In the genomic region with DNA sequence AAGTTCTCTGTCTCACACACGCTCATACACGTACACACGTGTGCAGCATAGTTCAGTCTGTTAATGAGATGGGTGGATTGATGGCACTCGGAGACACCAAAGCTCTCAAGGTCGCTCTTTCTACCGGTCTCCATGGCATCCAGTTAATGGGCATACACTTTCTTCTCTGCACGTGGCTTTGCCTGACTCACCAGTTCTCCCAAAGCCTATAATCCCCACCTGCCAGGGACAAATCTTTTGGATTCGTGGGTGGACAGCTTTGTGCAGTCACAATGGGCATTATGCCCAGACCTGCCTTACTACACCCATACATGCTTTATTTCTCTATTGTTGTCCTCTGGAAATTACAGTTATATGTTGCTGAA, we compare ENCODE assay signal across 8 mouse cellular contexts. TPM values are rescaled to one million over a fixed set of nuclear protein-coding genes. Genes with fewer than 3 reads are reported as not detected.
DNase-seq lines count a peak whose midpoint lies in the region; ATAC-seq and TF ChIP-seq lines count a peak whose summit lies in the region.

No protein-coding gene starts in this region.

- no peaks in the 10 kb centered on the region for H3K9me3 ChIP-seq in kidney, embryonic 16.5 days (ENCODE audit: low read length)
- H3K9me3 ChIP-seq in MEL (replicated peaks; ENCODE audit: insufficient read depth, low read length) = no peaks in the 10 kb centered on the region
- H3K9me3 ChIP-seq in hindbrain, postnatal 0 days (ENCODE audit: low read length) = no peaks in the 10 kb centered on the region
- H3K9me3 ChIP-seq in midbrain, embryonic 12.5 days = no peaks in the 10 kb centered on the region

- peak overlapping the region; percentile 58 for H3K9ac ChIP-seq in kidney, embryonic 16.5 days (replicated peaks; ENCODE audit: low read length)
- peak overlapping the region; percentile 59 for H3K9ac ChIP-seq in MEL (ENCODE audit: control insufficient read depth, low read depth, low read length, poor library complexity, severe bottlenecking)
- peak overlapping the region; percentile 89 for H3K9ac ChIP-seq in hindbrain, postnatal 0 days (replicated peaks; ENCODE audit: low read length)
- H3K9ac ChIP-seq in midbrain, embryonic 12.5 days (replicated peaks) = peak overlapping the region; percentile 42

- peaks cover 21% of the 10 kb centered on the region for H3K36me3 ChIP-seq in kidney, embryonic 16.5 days (ENCODE audit: insufficient read depth, low read length)
- peaks cover 0 to 7% of the 10 kb centered on the region in 2 experiments; a peak in 2 of 4 replicates for H3K36me3 ChIP-seq in MEL (ENCODE audit: control insufficient read depth in 1 of 2, insufficient read depth in 2 of 2, low read length in 2 of 2)
- H3K36me3 ChIP-seq in hindbrain, postnatal 0 days (ENCODE audit: insufficient read depth, low read length) = peaks cover 1% of the 10 kb centered on the region; the same call in 1 of the 2 replicates
- H3K36me3 ChIP-seq in midbrain, embryonic 12.5 days = peaks cover 34% of the 10 kb centered on the region

- peak overlapping the region; percentile 98 for H3K4me2 ChIP-seq in kidney, embryonic 16.5 days (replicated peaks; ENCODE audit: low read depth, low read length)
- H3K4me2 ChIP-seq in hindbrain, postnatal 0 days (ENCODE audit: low read depth, low read length) = peak overlapping the region; percentile 96
- peak overlapping the region; percentile 97 for H3K4me2 ChIP-seq in midbrain, embryonic 12.5 days (replicated peaks)

- peak overlapping the region; percentile 45 for H3K27ac ChIP-seq in kidney, embryonic 16.5 days (ENCODE audit: low read length)
- H3K27ac ChIP-seq in MEL (ENCODE audit: control insufficient read depth, low read depth, low read length) = no peak overlapping the region
- peak overlapping the region; percentile 25; the same call in 1 of the 2 replicates for H3K27ac ChIP-seq in brown adipose tissue, adult 24 weeks (replicated peaks; ENCODE audit: low read depth, low read length)
- peak overlapping the region; percentile 92; the same call in 1 of the 2 replicates for H3K27ac ChIP-seq in hindbrain, postnatal 0 days
- H3K27ac ChIP-seq in midbrain, embryonic 12.5 days (replicated peaks) = 0 out of 2 replicates have a peak overlapping the region, but pooled peaks have one; percentile 16

- WGBS in kidney, embryonic 16.5 days = 6% methylated on average over 8 of the region's 8 CpGs
- WGBS in hindbrain, postnatal 0 days = 2% methylated on average over 8 of the region's 8 CpGs
- 12% methylated on average over 8 of the region's 8 CpGs for WGBS in midbrain, embryonic 12.5 days

- no peak for TF ChIP-seq CTCF in MEL (IDR thresholded peaks at IDR 0.05 in 2 of 3, conservative IDR thresholded peaks at IDR 0.05 in 1 of 3; ENCODE audit: control insufficient read depth in 1 of 3, insufficient read depth in 1 of 3, low read depth in 2 of 3, low read length in 3 of 3, poor library complexity in 1 of 3, severe bottlenecking in 1 of 3)
- TF ChIP-seq CTCF in hindbrain, postnatal 0 days (IDR thresholded peaks at IDR 0.05; ENCODE audit: low read depth) = no peak

- no peak for TF ChIP-seq RAD21 in MEL (IDR thresholded peaks at IDR 0.05; ENCODE audit: low read depth, low read length)

- no peak for DNase-seq in kidney, adult 8-10 months
- DNase-seq in MEL (ENCODE audit: low read depth, low spot score) = no peak
- DNase-seq in hindbrain, postnatal 0 days (ENCODE audit: low spot score) = no peak
- DNase-seq in urinary bladder, postnatal 25 days (ENCODE audit: low spot score) = no peak
- no peak for DNase-seq in gastrocnemius, adult 8-10 months (ENCODE audit: low spot score in 2 of 2)

- peaks cover 12% of the 10 kb centered on the region for H3K79me2 ChIP-seq in MEL (ENCODE audit: control insufficient read depth, insufficient read depth, low read length, poor library complexity)

- no peak for TF ChIP-seq EP300 in MEL (IDR thresholded peaks at IDR 0.05; ENCODE audit: low read depth in 1 of 2, low read length in 2 of 2)

- H3K27me3 ChIP-seq in kidney, embryonic 16.5 days (ENCODE audit: insufficient read depth, low read length) = no peaks in the 10 kb centered on the region
- H3K27me3 ChIP-seq in MEL (ENCODE audit: control insufficient read depth in 1 of 2, insufficient read depth in 2 of 2, low read length in 2 of 2) = no peaks in the 10 kb centered on the region
- H3K27me3 ChIP-seq in hindbrain, postnatal 0 days (ENCODE audit: insufficient read depth, low read length) = no peaks in the 10 kb centered on the region
- H3K27me3 ChIP-seq in midbrain, embryonic 12.5 days = no peaks in the 10 kb centered on the region

- 0 out of 2 replicates have a peak, but pooled peaks have one; percentile 0 for ATAC-seq in kidney, embryonic 16.5 days (ENCODE audit: low FRiP score, low TSS enrichment)
- ATAC-seq in hindbrain, postnatal 0 days = peak; percentile 8; the same call in 1 of the 2 replicates
- ATAC-seq in midbrain, embryonic 12.5 days (ENCODE audit: low FRiP score, low read depth) = no peak; the same call in 1 of the 2 replicates

- peak overlapping the region; percentile 92 for H3K4me3 ChIP-seq in kidney, embryonic 16.5 days (ENCODE audit: low read length)
- peak overlapping the region; percentile 71 to 77 for H3K4me3 ChIP-seq in MEL (ENCODE audit: control insufficient read depth in 1 of 2, insufficient read depth in 1 of 2, low read depth in 2 of 2, low read length in 2 of 2)
- peak overlapping the region; percentile 60 for H3K4me3 ChIP-seq in brown adipose tissue, adult 24 weeks (ENCODE audit: insufficient read depth, low read depth, low read length)
- peak overlapping the region; percentile 96 for H3K4me3 ChIP-seq in hindbrain, postnatal 0 days (ENCODE audit: low read length)
- peak overlapping the region; percentile 83 for H3K4me3 ChIP-seq in midbrain, embryonic 12.5 days

- no peak for TF ChIP-seq POLR2A in MEL (IDR thresholded peaks at IDR 0.05; ENCODE audit: control insufficient read depth in 1 of 2, insufficient read depth in 1 of 2, low read depth in 1 of 2, low read length in 2 of 2, poor library complexity in 1 of 2)

- H3K4me1 ChIP-seq in kidney, embryonic 16.5 days (ENCODE audit: insufficient read depth, low read length) = peaks cover 15% of the 10 kb centered on the region
- peaks cover 9 to 14% of the 10 kb centered on the region in 2 experiments for H3K4me1 ChIP-seq in MEL (ENCODE audit: control insufficient read depth in 1 of 2, insufficient read depth in 2 of 2, low read length in 2 of 2)
- peaks cover 9% of the 10 kb centered on the region for H3K4me1 ChIP-seq in brown adipose tissue, adult 24 weeks (ENCODE audit: control insufficient read depth, insufficient read depth, insufficient read length, low read length)
- peaks cover 19% of the 10 kb centered on the region for H3K4me1 ChIP-seq in hindbrain, postnatal 0 days (ENCODE audit: insufficient read depth, low read length)
- peaks cover 17% of the 10 kb centered on the region for H3K4me1 ChIP-seq in midbrain, embryonic 12.5 days

RNA-seq across cellular contexts. Expression of gene Mtfr1l, which starts 0.6 kb away (rescaled TPM):
- 126 and 127 TPM in 2 replicates for polyA plus RNA-seq in kidney, embryonic 16.5 days (2015; fragmentation: Nextera tagmentation; extraction: Ambion mirVana)
- total RNA-seq in MEL (2012; rRNA removed) = 44.3 and 52.0 TPM in 2 replicates
- 10 to 100 TPM in 1 of 2 experiments, not detected in 1; 88.3 TPM for polyA plus RNA-seq in MEL (2012; ENCODE audit: insufficient read depth in 1 of 2, insufficient read length in 2 of 2, low read depth in 1 of 2, low replicate concordance in 2 of 2, missing spikeins in 1 of 2)
- 89.6 and 106 TPM in 2 replicates for polyA plus RNA-seq in brown adipose tissue, adult 24 weeks (2012; ENCODE audit: insufficient read depth, insufficient read length, missing spikeins)
- 133 and 146 TPM in 2 replicates for total RNA-seq in hindbrain, postnatal 0 days (2014; rRNA removed)
- polyA plus RNA-seq in hindbrain, postnatal 0 days (2015; fragmentation: Nextera tagmentation; extraction: Ambion mirVana) = 177 and 182 TPM in 2 replicates
- polyA plus RNA-seq in midbrain, embryonic 12.5 days (2016; fragmentation: Nextera tagmentation; extraction: Ambion mirVana) = 127 and 133 TPM in 2 replicates
- 100 to 1,000 TPM; 129 to 173 (median 151) TPM for total RNA-seq in gastrocnemius, adult 8-10 months (2022)

RNA-seq across cellular contexts. Expression of gene Selenon, which starts 16.2 kb away (rescaled TPM):
- polyA plus RNA-seq in kidney, embryonic 16.5 days (2015; fragmentation: Nextera tagmentation; extraction: Ambion mirVana) = 9.5 and 9.7 TPM in 2 replicates
- total RNA-seq in MEL (2012; rRNA removed) = 2.2 and 2.9 TPM in 2 replicates
- polyA plus RNA-seq in MEL (2012; ENCODE audit: insufficient read depth in 1 of 2, insufficient read length in 2 of 2, low read depth in 1 of 2, low replicate concordance in 2 of 2, missing spikeins in 1 of 2) = 10 to 100 TPM in 1 of 2 experiments, not detected in 1; 16.3 TPM
- polyA plus RNA-seq in brown adipose tissue, adult 24 weeks (2012; ENCODE audit: insufficient read depth, insufficient read length, missing spikeins) = 3.6 and 4.5 TPM in 2 replicates
- total RNA-seq in hindbrain, postnatal 0 days (2014; rRNA removed) = 30.4 and 32.7 TPM in 2 replicates
- 10.0 and 11.3 TPM in 2 replicates for polyA plus RNA-seq in hindbrain, postnatal 0 days (2015; fragmentation: Nextera tagmentation; extraction: Ambion mirVana)
- 15.0 and 15.1 TPM in 2 replicates for polyA plus RNA-seq in midbrain, embryonic 12.5 days (2016; fragmentation: Nextera tagmentation; extraction: Ambion mirVana)
- 1 to 10 TPM; 2.8 to 3.8 (median 3.2) TPM for total RNA-seq in gastrocnemius, adult 8-10 months (2022)

RNA-seq across cellular contexts. Expression of gene Aunip, which starts 25.0 kb away (rescaled TPM):
- polyA plus RNA-seq in kidney, embryonic 16.5 days (2015; fragmentation: Nextera tagmentation; extraction: Ambion mirVana) = 15.1 and 16.3 TPM in 2 replicates
- total RNA-seq in MEL (2012; rRNA removed) = 12.8 and 14.9 TPM in 2 replicates
- polyA plus RNA-seq in MEL (2012; ENCODE audit: insufficient read depth in 1 of 2, insufficient read length in 2 of 2, low read depth in 1 of 2, low replicate concordance in 2 of 2, missing spikeins in 1 of 2) = 10 to 100 TPM in 1 of 2 experiments, not detected in 1; 20.6 TPM
- polyA plus RNA-seq in brown adipose tissue, adult 24 weeks (2012; ENCODE audit: insufficient read depth, insufficient read length, missing spikeins) = not detected in 2 replicates
- 2.2 and 2.7 TPM in 2 replicates for total RNA-seq in hindbrain, postnatal 0 days (2014; rRNA removed)
- polyA plus RNA-seq in hindbrain, postnatal 0 days (2015; fragmentation: Nextera tagmentation; extraction: Ambion mirVana) = 2.2 and 2.6 TPM in 2 replicates
- 11.2 and 11.5 TPM in 2 replicates for polyA plus RNA-seq in midbrain, embryonic 12.5 days (2016; fragmentation: Nextera tagmentation; extraction: Ambion mirVana)
- total RNA-seq in gastrocnemius, adult 8-10 months (2022) = not detected

RNA-seq across cellular contexts. Expression of gene Paqr7, which starts 39.3 kb away (rescaled TPM):
- 3.3 and 4.4 TPM in 2 replicates for polyA plus RNA-seq in kidney, embryonic 16.5 days (2015; fragmentation: Nextera tagmentation; extraction: Ambion mirVana)
- 0.19 and 0.26 TPM in 2 replicates for total RNA-seq in MEL (2012; rRNA removed)
- 1 to 10 TPM in 1 of 2 experiments, not detected in 1; 2.4 TPM for polyA plus RNA-seq in MEL (2012; ENCODE audit: insufficient read depth in 1 of 2, insufficient read length in 2 of 2, low read depth in 1 of 2, low replicate concordance in 2 of 2, missing spikeins in 1 of 2)
- 5.9 and 7.6 TPM in 2 replicates for polyA plus RNA-seq in brown adipose tissue, adult 24 weeks (2012; ENCODE audit: insufficient read depth, insufficient read length, missing spikeins)
- 121 and 142 TPM in 2 replicates for total RNA-seq in hindbrain, postnatal 0 days (2014; rRNA removed)
- 41.1 and 43.5 TPM in 2 replicates for polyA plus RNA-seq in hindbrain, postnatal 0 days (2015; fragmentation: Nextera tagmentation; extraction: Ambion mirVana)
- 4.8 and 6.4 TPM in 2 replicates for polyA plus RNA-seq in midbrain, embryonic 12.5 days (2016; fragmentation: Nextera tagmentation; extraction: Ambion mirVana)
- 1 to 10 TPM; 2.8 to 5.5 (median 5.0) TPM for total RNA-seq in gastrocnemius, adult 8-10 months (2022)
